Mouse (Mus musculus): ENCODE measurements around the gene Wtip. TPM values are rescaled to one million over a fixed set of nuclear protein-coding genes. Genes with fewer than 3 reads are reported as not detected.
"Not testable (repeated sequence)": the region's sequence is repeated elsewhere in the genome, so short reads cannot be mapped to it uniquely, and the experiment has no call there.

Gene Wtip
- total RNA-seq (2021) = 1 to 10 TPM; 4.8 to 7.0 TPM
- long read RNA-seq, experiment 1, transcript Wtip-201 (8 exons, 1,962 nt) = major isoform, 6 of 9 reads
- long read RNA-seq, experiment 1, partial matches to known transcripts = 0 of 9 reads
- long read RNA-seq, experiment 1, other reads (novel, unspliced or antisense) = 3 of 9 reads
- long read RNA-seq, experiment 2, transcript Wtip-201 (8 exons, 1,962 nt) = major isoform, 11 of 13 reads
- long read RNA-seq, experiment 2, partial matches to known transcripts = 0 of 13 reads
- long read RNA-seq, experiment 2, other reads (novel, unspliced or antisense) = 2 of 13 reads

DNA sequence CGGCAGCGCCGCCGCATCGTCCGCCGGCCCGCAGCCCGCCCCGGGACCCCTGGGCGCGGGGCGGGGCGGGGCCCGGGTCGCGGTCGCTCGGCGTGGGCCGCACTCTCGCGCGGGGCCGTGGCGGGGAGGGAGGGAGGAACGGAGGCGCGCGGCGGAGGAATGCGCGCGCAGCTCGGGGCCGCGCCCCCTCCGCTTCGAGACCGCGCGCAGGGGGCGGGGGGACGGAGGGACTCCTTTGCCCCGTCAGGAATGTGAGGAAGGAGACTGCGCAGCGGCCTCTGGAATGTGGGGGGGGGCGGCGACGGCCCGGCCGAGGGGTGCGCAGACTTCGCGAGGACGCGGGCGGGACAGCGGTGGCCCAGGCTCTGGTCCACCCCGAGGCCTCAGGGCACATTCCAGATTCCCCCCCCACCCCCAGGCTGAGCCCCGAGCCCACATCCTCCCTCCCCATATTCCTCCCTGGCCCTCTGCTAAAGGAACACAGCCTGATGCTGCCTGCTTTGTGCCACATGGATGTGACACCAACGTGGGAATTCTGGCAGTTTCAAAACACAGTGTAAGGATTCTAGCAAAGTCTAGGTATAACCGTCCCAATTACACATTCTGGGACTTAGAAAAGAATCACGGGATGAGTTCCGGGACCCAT is at the start of gene Wtip:
Gene Wtip, minus strand, starts transcription at position 152 of the 646 bp plus-strand sequence.
- DNase-seq = peak; percentile 85

DNA sequence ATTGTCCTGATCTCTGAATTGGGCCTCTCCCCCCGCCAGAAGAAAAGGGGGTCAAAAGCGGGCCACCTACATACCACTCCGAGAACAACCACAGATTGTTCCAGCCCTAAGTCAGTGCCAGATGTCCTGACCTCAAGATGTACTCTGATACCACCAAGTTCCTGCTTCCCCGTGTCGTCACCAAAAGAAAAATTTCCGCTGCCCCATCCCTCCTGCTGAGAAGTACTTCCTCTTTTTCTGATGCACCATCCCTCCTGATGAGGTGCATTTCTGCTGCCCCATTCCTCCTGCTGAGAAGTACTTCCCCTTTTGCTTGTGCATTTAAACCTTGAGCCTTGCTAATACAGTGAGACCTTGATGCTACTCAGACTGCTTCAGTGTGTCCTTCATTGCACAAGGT is 43.2 kb upstream of the Wtip start:
- DNase-seq = not testable (repeated sequence)

DNA sequence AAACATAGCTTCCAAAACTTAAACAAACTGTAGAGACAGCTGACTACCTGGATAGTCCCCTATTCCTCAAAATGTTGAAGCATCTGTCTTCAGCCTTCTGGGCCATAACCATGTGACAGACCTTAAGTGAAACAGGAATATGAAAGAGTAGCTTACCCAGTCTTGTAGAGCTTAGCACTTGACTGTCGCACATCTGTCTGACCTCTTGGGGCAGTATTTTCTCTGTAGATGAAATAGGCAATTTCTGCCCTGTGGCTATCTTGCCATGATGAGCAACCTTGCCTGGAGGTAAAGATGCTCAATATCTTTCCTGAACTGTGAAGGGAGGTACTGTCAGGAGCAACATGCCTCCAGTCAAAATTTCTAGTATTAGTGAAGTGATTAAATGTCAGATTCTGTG is 39.2 kb upstream of the Wtip start:
- no peak for DNase-seq

DNA sequence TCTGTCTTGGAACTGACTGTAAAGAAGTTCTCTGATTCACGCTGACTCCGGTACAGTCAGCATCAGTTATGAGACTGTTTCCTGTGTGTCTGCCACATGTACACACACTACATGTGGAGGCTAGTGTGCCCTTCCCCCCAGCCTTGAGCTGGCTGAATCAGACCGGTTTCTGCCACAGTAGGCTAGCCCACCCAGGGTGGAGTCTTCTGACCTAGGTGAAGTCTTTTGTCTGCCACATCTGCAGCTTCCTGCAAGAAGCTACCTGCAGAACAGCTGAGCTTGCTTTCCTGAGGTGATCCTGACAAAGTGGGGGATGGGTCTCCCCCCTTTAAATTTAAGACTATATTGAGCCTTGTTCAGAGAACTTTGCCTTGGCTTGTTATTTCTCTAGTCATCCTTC is 36.4 kb upstream of the Wtip start, which contains the start of gene Uba2:
Gene Uba2, minus strand, starts transcription at position 146 of the 400 bp plus-strand sequence.
- DNase-seq = no peak

DNA sequence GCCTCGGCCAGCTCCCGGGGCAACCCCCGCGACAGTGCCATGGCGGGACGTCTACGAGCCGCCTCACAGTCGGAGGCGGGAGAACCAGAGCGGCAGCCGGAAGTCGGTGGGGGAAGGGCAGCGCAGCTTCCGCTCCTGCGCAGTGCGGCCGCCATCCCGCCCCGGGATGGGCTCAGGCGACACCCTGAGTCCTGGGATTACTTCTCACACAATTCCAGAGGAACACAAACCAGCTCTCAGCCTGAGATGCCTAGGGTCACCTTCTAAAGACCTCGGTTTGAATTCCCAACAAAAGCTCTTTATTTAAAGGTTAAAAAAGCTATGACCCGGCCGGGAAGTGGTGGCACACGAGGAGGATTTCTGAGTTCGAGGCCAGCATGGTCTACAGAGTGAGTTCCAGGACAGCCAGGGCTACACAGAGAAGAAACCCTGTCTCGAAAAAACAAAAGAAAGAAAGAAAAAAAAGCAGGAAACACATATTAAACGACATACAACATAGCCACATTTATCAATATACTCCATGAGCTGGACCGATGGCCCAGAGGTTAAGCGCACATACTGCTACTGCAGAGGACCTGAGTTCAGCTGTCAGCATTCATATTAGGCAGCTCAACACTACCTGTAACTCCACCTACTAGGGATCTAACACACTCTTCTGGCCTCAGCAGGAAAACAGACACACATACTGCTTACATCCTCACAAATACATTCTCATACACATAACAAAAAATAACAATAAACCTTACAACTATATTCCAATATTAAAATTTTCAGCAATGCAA is 35.6 kb upstream of the Wtip start:
- peak; percentile 89 for DNase-seq

DNA sequence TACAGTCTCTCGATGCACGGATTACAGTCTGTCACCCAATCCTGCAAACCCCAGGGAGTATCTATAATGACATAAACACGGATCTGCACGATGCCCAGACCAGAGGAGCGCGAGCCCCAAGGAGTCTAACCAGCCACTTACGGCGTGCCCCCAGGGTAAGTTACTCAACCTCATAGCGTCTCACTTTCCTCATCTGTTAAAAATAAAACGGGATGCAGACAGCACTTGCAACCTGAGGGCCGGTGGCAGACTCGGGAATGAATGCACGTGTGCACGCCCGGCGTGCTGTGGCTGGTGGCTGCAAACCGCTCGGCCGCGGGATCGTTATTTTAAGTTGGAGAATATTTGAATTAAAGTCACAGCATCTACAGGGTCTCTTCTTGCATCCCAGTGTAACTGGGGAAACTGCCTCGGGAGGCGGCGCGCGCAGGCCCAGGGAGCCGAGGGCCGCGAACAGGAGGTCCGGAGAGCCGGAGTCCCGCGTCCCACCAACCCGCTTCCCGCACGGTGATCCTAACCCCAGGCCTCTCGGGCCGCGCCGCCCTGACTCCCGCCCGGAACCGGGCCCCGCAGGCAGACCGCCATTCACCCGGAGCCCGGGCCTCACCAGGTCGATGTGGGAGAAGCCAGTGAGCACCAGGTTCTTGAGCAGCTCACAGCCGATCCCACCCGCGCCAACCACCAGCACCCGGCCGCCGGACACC is 34.9 kb upstream of the Wtip start:
- DNase-seq = peak; percentile 42

DNA sequence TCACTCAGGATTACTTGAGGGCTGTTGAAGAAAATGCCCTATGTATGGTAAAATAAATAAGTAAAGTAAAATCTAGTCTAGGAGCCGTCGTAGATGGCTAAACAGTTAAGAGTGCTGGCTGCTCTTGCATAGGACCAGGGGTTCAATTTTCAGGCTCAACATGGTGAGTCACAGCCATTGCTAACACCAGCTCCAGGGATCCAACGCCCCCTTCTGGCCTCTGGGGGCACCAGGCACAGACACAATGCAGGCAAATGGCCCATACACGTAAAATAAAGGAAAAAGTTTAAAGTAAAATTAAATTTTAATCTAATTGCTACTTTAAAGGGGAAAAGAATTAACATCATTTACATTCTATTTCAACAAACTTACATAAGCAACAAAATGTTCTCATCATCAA is 33.8 kb upstream of the Wtip start:
- no peak for DNase-seq

DNA sequence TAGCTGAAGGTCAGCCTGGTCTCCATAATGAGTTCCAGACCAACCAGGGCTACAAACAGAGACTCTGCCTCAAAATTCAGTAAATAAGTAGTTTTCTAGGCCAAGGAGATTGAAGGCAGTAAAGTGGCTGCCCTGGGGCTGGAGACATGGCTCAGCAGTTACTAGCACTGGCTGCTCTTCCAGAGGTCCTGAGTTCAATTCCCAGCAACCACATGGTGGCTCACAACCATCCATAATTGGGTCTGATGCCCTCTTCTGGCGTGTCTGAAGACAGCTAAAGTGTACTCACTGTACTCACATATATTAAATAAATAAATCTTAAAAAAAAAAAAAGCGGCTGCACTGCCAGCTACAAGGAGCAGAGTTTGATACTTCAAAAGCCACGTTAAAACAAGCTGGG is 32.9 kb upstream of the Wtip start:
- no peak for DNase-seq

DNA sequence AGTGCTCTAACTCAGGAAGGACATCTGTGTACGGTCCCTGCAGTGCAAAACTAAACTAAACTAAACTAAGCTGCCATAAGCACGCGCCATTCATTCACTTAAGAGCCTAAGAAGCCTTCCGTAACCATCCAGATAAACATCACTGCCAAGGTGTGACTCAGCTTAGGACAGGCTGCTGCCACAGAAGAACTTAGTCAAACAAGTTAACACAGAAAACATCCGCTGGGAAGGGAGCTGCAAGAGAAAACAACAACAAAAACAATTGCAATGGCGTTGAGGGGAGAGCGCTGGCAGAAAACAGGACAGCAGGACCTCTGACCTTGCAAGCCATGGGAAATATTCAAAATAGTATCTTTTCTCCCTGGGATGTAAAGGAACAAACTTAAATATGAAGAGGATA is 31.6 kb upstream of the Wtip start:
- DNase-seq = no peak

DNA sequence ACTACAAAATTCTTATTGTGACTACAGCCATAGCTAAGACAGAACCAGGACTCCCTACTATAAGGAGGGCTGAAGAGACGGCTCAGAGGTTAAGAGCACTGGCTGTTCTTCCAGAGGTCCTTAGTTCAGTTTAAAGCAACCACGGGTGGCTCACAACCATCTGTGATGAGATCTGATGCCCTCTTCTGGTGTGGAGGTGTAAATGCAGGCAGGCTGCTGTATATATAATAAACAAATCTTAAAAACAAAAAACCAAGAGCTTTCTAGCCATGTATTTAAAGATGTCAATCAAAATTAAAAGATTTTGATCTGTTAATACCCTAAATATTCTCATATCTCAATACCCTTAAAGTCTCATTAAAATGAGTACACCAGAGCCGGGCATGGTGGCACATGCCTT is 26.1 kb upstream of the Wtip start:
- no peak for DNase-seq

DNA sequence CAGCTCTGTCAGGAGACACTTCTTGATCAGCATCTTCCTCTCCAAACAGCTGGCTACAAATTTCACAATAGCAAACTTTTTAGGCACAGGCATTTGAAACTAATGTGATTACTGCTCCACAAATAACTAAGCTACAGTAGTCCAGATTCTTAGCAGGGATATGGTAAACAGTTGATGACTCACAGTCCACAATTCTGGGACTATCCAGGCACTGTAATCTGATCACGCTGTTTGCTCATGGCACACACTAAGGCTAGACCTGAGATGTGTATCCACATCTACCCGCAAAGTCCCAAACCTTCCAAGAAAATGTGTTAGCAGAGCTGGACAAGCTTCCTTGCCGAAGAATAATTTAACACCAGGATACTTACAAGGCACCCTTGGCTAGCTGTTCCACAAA is 24.9 kb upstream of the Wtip start:
- no peak for DNase-seq

DNA sequence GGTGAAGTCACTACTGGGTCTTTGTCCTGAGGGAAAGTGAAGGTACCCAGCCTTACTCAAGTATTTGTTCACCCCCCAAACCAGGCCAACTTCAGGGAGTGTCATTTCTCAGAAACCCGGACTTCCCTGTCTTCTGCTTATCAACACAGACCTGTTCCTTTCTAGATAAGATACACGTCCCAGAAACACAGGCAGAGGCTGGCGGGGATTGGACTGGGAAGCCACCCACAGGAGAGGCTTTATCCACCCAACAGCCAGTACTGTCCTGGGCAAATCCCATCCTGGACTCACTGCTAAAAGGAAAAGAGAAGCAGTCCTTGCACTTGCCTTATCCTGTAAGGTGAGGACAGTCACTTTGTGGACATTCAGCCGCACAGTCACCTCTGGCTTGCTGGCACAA is 14.1 kb upstream of the Wtip start:
- DNase-seq = no peak

DNA sequence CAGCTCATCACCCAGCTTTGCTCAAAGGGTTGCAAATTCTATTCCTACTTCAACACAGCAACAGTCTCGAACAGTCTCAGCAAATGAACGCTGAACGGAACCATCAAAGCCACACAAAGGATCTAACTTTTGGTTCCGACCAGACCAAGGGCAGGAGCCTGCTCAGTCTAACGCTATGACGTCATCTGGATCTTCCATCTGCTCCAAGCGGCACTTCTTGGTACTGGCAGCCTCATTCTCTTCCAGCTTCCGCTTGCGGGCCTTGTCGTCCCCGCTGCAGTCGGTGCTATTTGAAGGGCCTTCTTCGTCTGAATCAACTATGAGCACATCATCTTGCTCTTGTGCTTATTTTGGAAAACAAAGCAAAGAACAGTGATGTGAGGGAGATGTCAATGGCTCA is 8.1 kb upstream of the Wtip start:
- DNase-seq = no peak

DNA sequence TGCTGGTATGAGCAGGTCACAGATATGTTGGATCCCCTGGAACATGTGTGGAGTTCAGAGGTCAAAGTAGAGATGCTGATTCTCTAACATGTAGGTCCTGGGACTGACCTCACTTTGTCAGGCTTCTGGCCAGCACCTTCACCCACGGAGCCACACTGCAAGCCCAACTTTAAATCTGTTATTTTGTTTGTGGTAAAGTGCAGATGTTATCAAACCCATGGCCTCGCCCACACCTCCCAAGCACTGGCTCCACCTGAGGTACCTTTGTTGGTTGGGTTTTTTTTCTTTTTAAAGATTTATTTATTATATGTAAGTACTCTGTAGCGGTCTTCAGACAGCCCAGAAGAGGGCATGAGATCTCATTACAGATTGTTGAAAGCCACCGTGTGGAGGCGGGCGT is 6.4 kb upstream of the Wtip start:
- no peak for DNase-seq

DNA sequence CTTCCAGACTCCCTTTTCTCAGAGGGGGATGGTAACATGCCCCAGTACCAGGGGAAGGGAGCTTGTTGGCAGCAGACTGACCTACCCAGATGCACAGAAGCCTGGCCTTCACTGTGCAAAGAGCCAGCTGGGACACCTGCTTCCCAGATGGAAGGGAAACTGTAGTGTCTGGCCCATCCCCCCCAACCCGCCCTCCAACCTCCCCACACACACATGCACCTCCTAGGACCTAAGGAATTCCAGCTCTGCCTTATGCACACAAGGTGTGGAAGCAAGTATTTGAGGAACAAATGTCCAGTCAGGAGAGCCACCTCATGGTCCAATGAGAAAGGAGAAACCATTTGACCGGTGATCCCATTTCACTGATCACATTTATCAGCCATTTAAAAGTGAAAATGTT is 1.3 kb upstream of the Wtip start:
- DNase-seq = no peak

DNA sequence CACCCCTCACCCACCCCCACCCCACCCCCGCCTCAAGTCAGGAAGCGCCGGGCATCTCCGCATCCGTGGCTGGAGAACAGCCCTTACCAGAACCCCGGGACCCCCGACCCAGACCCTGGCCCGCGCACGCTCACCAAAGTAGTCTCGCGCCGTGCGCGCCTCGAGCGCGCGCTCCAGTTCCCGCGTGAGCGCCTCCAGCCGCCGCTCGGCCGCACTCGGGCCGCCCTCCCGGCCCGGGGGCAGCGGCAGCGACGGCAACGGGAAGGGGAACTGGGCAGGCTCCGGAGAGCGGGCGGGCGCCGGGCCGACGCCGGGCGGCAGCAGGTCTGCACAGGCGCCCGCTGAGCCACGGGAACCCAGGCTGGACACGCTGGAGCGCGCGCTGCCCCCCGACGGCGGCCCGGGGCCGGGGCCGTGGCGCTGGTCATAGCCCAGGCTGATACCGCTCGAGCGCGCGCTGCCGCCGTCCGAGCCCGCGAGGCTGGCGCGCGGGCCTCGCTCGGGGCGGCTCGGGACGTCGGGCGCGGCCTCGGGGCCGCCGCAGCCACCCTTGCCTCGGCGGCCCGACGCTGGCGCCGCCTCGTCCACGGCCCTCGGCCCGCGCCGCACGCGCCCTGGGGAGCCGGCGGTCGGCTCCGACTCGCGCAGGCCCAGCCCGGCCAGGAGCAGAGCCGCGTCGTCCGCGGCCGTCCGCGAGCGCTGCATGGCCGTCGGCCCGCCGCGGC is 551 bp downstream of the Wtip start:
- DNase-seq = peak; percentile 20

DNA sequence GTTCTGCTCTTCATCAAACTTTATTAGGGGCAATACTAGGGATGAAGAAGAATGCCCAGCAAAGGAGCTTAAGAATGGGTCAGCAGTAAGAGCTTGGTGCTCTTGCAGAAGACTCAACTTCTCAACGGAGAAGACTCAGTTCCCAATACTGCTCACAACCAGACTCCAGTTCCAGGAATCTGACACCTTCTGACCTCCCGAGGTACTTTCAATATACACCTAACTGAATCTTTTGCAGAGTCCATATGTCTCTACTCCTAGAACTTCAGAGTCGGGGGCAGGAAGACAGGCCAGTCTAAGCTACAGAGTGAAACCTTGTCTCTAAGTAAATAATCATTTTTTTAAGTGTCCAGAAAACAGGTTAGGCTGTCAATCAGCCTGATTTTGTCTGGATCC is 1.1 kb downstream of the Wtip start:
- DNase-seq = no peak

DNA sequence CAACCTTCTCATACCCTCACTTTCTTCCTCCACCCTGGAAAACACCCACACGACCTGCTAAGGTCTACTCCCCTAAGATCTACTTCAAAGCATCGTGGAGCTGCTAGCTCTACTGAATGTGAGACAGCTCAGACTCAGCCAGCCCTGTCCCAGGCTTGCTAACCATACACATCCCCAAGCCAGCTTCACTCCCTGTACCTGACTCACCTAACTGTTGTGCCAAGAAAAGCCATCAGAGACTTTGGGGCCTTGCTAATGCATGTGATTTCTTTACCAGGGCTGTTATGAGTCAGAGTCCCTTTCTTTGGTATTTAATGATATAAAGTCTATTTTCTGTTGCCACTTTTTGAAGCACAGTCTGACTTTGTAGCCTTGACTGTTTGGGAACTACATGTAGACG is 1.9 kb downstream of the Wtip start:
- no peak for DNase-seq

DNA sequence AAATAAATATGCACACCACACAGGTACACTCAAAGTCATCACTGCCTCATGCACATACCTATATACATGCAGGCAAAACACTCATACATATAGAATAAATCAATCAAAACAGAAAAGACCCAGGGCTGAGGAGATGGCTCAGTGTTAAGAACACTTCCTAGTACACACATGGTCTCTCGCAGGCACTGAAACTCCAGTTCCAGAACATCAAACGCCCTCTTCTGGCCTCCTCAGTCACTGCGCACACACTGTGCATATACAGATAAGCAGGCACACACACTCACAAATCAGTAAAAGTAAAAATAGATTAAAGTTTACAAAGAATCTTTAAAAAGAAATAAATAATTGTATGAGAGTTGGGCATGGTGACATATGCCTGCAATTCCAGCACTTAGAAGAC is 6.8 kb downstream of the Wtip start:
- no peak for DNase-seq

DNA sequence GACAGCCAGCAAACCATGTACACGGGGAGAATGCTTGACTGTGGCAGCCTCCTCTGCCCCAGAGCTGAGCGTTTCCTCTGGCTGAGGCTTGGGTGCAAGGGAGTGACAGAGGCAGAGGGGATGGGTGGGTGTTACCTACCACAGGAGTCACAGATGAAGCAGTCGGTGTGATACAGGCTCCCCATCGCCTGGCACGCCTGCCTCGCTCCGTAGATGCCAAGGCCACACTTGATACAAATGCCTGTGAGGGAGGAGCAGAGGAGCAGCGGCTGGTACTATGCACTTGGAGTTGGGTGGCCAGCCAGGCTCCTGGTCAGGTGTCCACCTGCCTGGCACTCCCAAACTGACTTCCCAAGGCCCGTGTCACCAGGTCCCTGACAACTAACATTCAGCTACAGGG is 7.7 kb downstream of the Wtip start:
- no peak for DNase-seq

DNA sequence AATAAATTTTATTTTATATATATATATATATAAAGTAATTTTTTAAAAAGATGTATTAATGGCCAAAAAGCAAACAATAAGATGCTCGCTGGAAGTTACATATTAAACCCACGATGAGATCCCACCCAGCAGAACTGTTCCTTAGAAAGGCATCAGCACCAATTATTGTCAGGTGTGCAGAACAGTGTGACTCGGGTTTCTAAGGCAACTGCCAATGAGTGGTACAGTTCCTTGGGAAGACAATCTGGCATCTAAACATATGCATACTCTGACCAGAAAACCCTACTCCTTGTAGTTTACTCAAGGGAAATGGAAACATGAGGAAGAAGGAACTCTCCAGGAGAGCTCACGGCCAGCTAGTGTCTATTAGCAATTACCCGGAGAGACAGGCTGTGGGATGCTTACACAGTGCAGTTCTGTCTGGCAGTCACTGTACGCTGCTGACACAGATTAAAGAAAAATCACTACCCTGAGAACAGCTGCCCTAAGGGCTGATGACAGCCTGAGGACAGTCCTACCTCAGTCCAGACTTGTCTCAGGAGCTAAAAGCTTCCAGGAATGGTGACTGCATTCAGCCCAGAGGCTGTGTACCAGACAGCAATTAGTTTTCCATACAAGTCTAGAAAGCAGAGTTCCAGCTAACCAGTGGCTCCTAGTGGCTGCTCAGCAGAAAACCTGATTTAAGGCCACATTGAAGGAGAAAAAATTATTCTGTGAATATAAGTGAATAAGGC is 9.9 kb downstream of the Wtip start:
- DNase-seq = no peak

Data from gastrocnemius, postnatal 25 days (tissue).